Mouse (Mus musculus) lung, postnatal 36 days (tissue): ENCODE results near the gene Obp2b.

Experiments
- DNase-seq: peaks from one replicate; pipeline ENCODE4 v3.0.0; 2022; ENCODE audit warnings: mixed read lengths

Gene Obp2b

DNA sequence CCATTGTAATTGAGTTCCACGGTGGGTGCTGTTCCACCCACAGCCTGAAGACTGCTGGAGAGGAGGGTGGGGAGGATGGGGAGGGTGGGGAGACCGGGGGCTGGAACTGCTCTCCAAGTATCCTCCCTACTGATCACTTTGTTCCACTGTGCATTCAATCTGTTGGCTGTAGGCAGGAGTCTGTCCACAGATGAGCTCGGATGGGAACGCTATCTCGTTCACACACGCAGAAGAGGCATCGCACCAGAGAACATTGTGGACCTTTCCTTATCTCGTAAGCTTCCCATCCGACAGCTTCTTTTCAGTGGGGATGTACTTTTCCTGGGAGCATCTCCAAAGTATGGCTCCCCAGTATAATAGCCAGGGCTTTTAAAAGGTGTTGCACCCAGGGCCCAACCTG, 42.3 kb downstream of the Obp2b start:
- DNase-seq = no peak

DNA sequence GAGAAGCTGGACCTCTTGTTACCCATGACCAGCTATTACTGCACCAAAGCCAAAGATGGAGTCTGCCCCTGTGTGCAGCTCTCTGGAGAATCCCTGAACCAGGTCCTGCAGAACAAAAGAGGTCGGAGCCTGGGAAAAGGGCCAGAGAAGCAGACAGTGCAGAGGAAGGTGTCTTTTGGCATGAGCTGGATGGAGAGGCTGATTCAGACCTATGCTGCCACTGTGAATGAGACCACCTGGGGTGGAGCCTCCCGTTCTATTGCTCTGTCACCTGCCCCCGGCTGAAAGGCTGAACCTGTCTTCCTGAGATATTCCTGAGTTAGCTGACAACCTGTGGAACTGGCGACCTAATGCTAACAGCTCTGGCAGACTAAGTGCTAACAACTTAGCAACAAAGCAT, 44.1 kb downstream of the Obp2b start:
- DNase-seq = no peak

DNA sequence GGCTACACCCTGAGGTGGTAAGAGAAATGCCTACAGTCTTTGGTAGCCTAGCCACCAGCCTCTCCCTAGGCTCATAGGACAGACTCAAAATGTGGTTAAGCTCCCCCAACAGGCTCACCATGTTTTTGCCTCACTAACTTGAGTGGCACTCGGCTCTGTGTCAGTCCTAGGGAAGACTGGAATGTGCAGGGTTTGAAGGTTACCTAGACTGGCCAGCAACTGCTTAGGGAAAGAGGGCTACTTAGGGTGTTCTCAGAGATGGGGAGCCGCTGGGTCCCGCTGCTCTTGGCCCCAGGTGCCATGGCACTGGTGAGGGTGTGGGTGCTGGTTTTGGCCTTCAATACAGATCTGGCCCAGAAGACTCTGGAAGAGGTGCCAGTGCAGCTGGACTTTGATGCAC, 45.1 kb downstream of the Obp2b start, which contains the start of gene Gm13539:
Gene Gm13539, plus strand, starts transcription at position 301 of the 400 bp plus-strand sequence.
- no peak for DNase-seq

DNA sequence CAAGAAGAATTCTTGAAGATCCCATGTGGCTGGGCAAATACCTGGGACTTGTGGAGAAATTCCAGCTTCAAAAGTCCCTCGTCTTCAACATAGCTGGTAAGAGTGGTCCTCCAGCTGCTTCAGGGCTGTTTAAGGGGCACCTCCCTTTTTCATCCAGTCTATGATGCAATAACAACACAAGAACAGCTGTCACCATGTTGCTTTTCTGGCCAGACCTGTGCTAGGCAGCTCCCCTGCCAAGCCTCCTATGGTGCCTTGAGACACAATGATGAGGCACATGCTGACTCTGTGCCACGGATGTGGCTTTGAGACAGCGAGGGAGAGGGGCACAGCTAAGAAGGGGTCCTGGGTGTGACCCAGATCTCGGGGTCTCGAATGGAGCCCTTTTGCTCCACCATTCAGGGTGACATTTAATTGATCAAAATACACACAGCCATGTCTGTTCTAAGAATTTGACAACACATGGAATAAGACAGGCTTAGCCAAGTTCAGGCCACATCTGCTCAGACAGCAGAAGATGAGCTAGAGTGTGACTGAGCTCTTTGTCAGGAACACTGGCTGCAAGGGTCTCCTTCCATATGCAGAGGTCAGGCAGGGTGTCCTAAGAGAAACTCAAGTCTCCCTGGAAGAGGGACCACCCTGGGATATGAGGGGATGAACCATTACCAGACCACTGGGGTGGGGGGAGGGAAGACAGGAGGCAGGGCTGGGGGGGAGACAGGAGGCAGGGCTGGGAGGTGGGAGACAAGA, 48.9 kb downstream of the Obp2b start:
- no peak for DNase-seq

DNA sequence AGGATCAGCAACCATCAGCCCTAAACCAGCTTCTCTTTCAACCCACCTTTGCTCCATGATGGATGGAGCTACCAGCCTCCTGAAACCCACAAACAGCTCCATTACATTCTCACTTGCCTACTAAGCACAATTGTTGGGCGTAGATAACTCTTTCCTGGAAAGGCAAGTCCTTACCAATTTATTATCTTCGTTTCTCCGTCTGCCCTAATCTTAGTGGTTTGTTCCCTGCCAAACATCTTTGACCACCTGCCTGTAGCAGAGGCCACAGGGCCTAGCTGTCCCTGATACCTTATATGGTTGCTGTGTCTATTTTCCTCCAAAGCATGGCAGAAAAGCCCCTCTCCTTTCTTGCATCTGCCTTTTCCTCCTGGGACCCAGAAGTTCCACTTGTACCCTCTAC, 52.3 kb downstream of the Obp2b start:
- DNase-seq = no peak
